Comparison of ENCODE assay signal across 14 mouse cellular contexts in the genomic region with DNA sequence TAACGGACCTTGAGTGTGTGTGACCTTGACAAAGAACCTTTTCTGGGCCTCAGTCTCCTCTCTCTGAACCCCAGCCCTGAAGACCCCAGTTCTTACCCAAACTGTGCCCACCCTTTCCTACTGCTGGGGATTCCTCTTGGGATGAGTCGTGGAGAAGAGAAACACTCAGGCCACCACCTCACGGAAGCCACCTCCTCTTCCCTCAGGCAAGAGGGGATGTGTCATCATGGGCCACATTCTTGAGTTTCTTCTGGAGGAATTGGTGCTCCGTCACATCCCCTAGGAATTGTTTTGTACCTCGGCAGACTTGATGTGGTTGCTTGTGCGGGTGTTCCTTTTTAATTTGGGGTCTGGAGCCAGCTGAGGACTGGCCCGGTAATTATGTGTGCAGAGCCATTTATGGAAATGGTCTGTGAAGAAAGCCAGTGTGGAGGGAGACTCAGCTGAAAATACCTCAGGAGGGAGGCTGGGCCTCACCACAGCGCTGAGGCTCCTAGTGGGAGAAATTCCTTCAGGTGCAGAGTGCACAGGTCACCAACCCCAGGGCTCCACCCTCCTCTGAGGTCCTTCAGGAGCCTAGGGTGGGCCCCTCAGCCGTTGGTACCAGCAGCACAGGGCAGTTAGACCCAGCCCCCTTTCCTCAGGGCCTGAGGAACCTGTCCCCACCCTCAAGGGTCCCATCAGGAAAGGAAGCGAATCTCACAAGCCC. TPM values are rescaled to one million over a fixed set of nuclear protein-coding genes. Genes with fewer than 3 reads are reported as not detected.
DNase-seq lines count a peak whose midpoint lies in the region; ATAC-seq lines count a peak whose summit lies in the region.
"Not testable (repeated sequence)": the region's sequence is repeated elsewhere in the genome, so short reads cannot be mapped to it uniquely, and the experiment has no call there.
"Had no signal": no experiment of that assay in that cellular context is flagged by ENCODE, and none has a peak within 500 bp of the region (broad histone marks: within the 10 kb centered on the region; RNA-seq: fewer than 3 reads in every experiment).

No protein-coding gene starts in this region.

- not testable (repeated sequence) for H3K27ac ChIP-seq in heart, embryonic 10.5 days; intestine, embryonic 16.5 days (ENCODE audit: low read length)

- 58% methylated on average over 10 of the region's 10 CpGs for WGBS in heart, embryonic 10.5 days
- 64% methylated on average over 10 of the region's 10 CpGs for WGBS in intestine, embryonic 16.5 days

- H3K4me1 ChIP-seq in heart, embryonic 10.5 days; intestine, embryonic 16.5 days (ENCODE audit: control insufficient read depth, insufficient read depth, low read length): not testable (repeated sequence)

- DNase-seq in 3134 (ENCODE audit: extremely low read depth, insufficient read length, low spot score): peak; percentile 34
- peak; percentile 30 for DNase-seq in Muller cell, postnatal 12 days (ENCODE audit: inconsistent ontology term)
- DNase-seq in brain, adult 2 months (ENCODE audit: low read depth, low spot score): peak; percentile 10
- peak; percentile 57 for DNase-seq in heart, embryonic 10.5 days (ENCODE audit: low spot score)

- H3K36me3 ChIP-seq in heart, embryonic 10.5 days; intestine, embryonic 16.5 days (ENCODE audit: control insufficient read depth, insufficient read depth, low read length): not testable (repeated sequence)

- not testable (repeated sequence) for H3K4me3 ChIP-seq in heart, embryonic 10.5 days; intestine, embryonic 16.5 days (ENCODE audit: low read length)

- not testable (repeated sequence) for H3K9ac ChIP-seq in intestine, embryonic 16.5 days (ENCODE audit: low read depth, low read length)

- ATAC-seq in frontal cortex, adult (ENCODE audit: low TSS enrichment): peak; percentile 36; the same call in 1 of the 2 replicates
- ATAC-seq in intestine, embryonic 16.5 days: peak; percentile 77

- peaks cover 46% of the 10 kb centered on the region for H3K27me3 ChIP-seq in heart, embryonic 10.5 days (ENCODE audit: insufficient read depth, poor library complexity, severe bottlenecking)
- H3K27me3 ChIP-seq in intestine, embryonic 16.5 days (replicated peaks; ENCODE audit: control insufficient read depth, insufficient read depth, low read length): not testable (repeated sequence)

- H3K4me2 ChIP-seq in intestine, embryonic 16.5 days (ENCODE audit: low read depth, low read length): not testable (repeated sequence)

- H3K9me3 ChIP-seq in heart, embryonic 10.5 days; intestine, embryonic 16.5 days (ENCODE audit: control insufficient read depth, low read length): not testable (repeated sequence)

RNA-seq across cellular contexts. Expression of a gene that starts 4.6 kb away (rescaled TPM):
- 0.11 TPM in 1 of 2 replicates, not detected in the other for polyA plus RNA-seq in heart, embryonic 10.5 days (2016; fragmentation: Nextera tagmentation; extraction: Ambion mirVana)
- 0.13 TPM in 1 of 2 replicates, not detected in the other for polyA plus RNA-seq in intestine, embryonic 16.5 days (2015; fragmentation: Nextera tagmentation; extraction: Ambion mirVana)
- polyA plus RNA-seq: activated CD4-positive, CD25-positive, alpha-beta regulatory T cell, adult 4 months; CD4-positive, CD25-positive, alpha-beta regulatory T cell, adult 4 months; embryonic facial prominence, embryonic 11.5 days; embryonic facial prominence, embryonic 13.5 days; forebrain, embryonic 11.5 days; forebrain, embryonic 13.5 days; Patski had no signal

RNA-seq across cellular contexts. Expression of a gene that starts 6.5 kb away (rescaled TPM):
- polyA plus RNA-seq in heart, embryonic 10.5 days (2016; fragmentation: Nextera tagmentation; extraction: Ambion mirVana): 0.18 and 0.84 TPM in 2 replicates
- polyA plus RNA-seq in intestine, embryonic 16.5 days (2015; fragmentation: Nextera tagmentation; extraction: Ambion mirVana): 0.29 and 0.47 TPM in 2 replicates
- polyA plus RNA-seq: G1E had no signal

RNA-seq across cellular contexts. Expression of a gene that starts 28.3 kb away (rescaled TPM):
- polyA plus RNA-seq in heart, embryonic 10.5 days (2016; fragmentation: Nextera tagmentation; extraction: Ambion mirVana): 72.4 and 100 TPM in 2 replicates
- polyA plus RNA-seq in intestine, embryonic 16.5 days (2015; fragmentation: Nextera tagmentation; extraction: Ambion mirVana): 76.1 and 84.1 TPM in 2 replicates
